12 mouse cellular contexts compared by ENCODE assay signal in genomic region chr11:84780143-84780870, GRCm38 (mm10). TPM values are rescaled to one million over a fixed set of nuclear protein-coding genes. Genes with fewer than 3 reads are reported as not detected.
DNase-seq lines count a peak whose midpoint lies in the region; ATAC-seq lines count a peak whose summit lies in the region.
"Had no signal": no experiment of that assay in that cellular context is flagged by ENCODE, and none has a peak within 500 bp of the region (broad histone marks: within the 10 kb centered on the region; RNA-seq: fewer than 3 reads in every experiment).

No protein-coding gene starts in this region.

- peaks cover 40% of the 10 kb centered on the region for H3K27me3 ChIP-seq in kidney, embryonic 15.5 days
- peaks cover 64% of the 10 kb centered on the region for H3K27me3 ChIP-seq in embryonic facial prominence, embryonic 13.5 days
- peaks cover 39% of the 10 kb centered on the region for H3K27me3 ChIP-seq in hindbrain, embryonic 12.5 days
- peaks cover 13% of the 10 kb centered on the region for H3K27me3 ChIP-seq in midbrain, embryonic 14.5 days (ENCODE audit: control insufficient read depth, insufficient read depth, low read length)
- H3K27me3 ChIP-seq in liver, embryonic 11.5 days (replicated peaks; ENCODE audit: control insufficient read depth, insufficient read depth, low read length), result peaks cover 39% of the 10 kb centered on the region

- H3K4me2 ChIP-seq in kidney, embryonic 15.5 days, result peak overlapping the region; percentile 37
- H3K4me2 ChIP-seq in embryonic facial prominence, embryonic 13.5 days, result peak overlapping the region; percentile 31
- peak overlapping the region; percentile 37 for H3K4me2 ChIP-seq in hindbrain, embryonic 12.5 days (replicated peaks)
- peak overlapping the region; percentile 38 for H3K4me2 ChIP-seq in midbrain, embryonic 14.5 days (ENCODE audit: low read length)
- H3K4me2 ChIP-seq in liver, embryonic 11.5 days, result no peak overlapping the region
- H3K4me2 ChIP-seq: liver, embryonic 15.5 days had no signal

- no peaks in the 10 kb centered on the region for H3K9me3 ChIP-seq in kidney, embryonic 15.5 days (replicated peaks)
- H3K9me3 ChIP-seq in embryonic facial prominence, embryonic 13.5 days, result no peaks in the 10 kb centered on the region
- no peaks in the 10 kb centered on the region for H3K9me3 ChIP-seq in hindbrain, embryonic 12.5 days (replicated peaks)
- no peaks in the 10 kb centered on the region for H3K9me3 ChIP-seq in midbrain, embryonic 14.5 days (ENCODE audit: control insufficient read depth, low read length)
- no peaks in the 10 kb centered on the region for H3K9me3 ChIP-seq in liver, embryonic 11.5 days (ENCODE audit: control insufficient read depth, low read length)
- H3K9me3 ChIP-seq: liver, embryonic 15.5 days had no signal

- H3K36me3 ChIP-seq in kidney, embryonic 15.5 days, result no peaks in the 10 kb centered on the region
- H3K36me3 ChIP-seq in embryonic facial prominence, embryonic 13.5 days, result no peaks in the 10 kb centered on the region
- no peaks in the 10 kb centered on the region for H3K36me3 ChIP-seq in hindbrain, embryonic 12.5 days
- no peaks in the 10 kb centered on the region for H3K36me3 ChIP-seq in midbrain, embryonic 14.5 days (ENCODE audit: control insufficient read depth, insufficient read depth, low read length)
- no peaks in the 10 kb centered on the region for H3K36me3 ChIP-seq in liver, embryonic 11.5 days (ENCODE audit: control insufficient read depth, insufficient read depth, low read length)
- H3K36me3 ChIP-seq: liver, embryonic 15.5 days had no signal

- H3K27ac ChIP-seq in kidney, embryonic 15.5 days, result no peak overlapping the region
- no peak overlapping the region for H3K27ac ChIP-seq in embryonic facial prominence, embryonic 13.5 days
- no peak overlapping the region for H3K27ac ChIP-seq in hindbrain, embryonic 12.5 days
- H3K27ac ChIP-seq in midbrain, embryonic 14.5 days (replicated peaks; ENCODE audit: low read depth, low read length), result 0 out of 2 replicates have a peak overlapping the region, but pooled peaks have one; percentile 14
- H3K27ac ChIP-seq in liver, embryonic 11.5 days (ENCODE audit: low read depth, low read length), result no peak overlapping the region
- H3K27ac ChIP-seq: liver, embryonic 15.5 days had no signal

- no peak overlapping the region for H3K9ac ChIP-seq in kidney, embryonic 15.5 days
- no peak overlapping the region for H3K9ac ChIP-seq in embryonic facial prominence, embryonic 13.5 days
- H3K9ac ChIP-seq in hindbrain, embryonic 12.5 days, result no peak overlapping the region
- H3K9ac ChIP-seq in midbrain, embryonic 14.5 days (replicated peaks; ENCODE audit: low read length), result no peak overlapping the region
- H3K9ac ChIP-seq in liver, embryonic 11.5 days (ENCODE audit: low read depth, low read length), result no peak overlapping the region
- H3K9ac ChIP-seq: liver, embryonic 15.5 days had no signal

- H3K4me3 ChIP-seq in kidney, embryonic 15.5 days (replicated peaks), result no peak overlapping the region
- no peak overlapping the region for H3K4me3 ChIP-seq in embryonic facial prominence, embryonic 13.5 days
- no peak overlapping the region for H3K4me3 ChIP-seq in hindbrain, embryonic 12.5 days
- no peak overlapping the region for H3K4me3 ChIP-seq in midbrain, embryonic 14.5 days (replicated peaks; ENCODE audit: low read depth, low read length)
- no peak overlapping the region for H3K4me3 ChIP-seq in liver, embryonic 11.5 days (ENCODE audit: low read depth, low read length)
- H3K4me3 ChIP-seq: liver, embryonic 15.5 days had no signal

- H3K4me1 ChIP-seq in kidney, embryonic 15.5 days, result peaks cover 41% of the 10 kb centered on the region
- peaks cover 21% of the 10 kb centered on the region for H3K4me1 ChIP-seq in embryonic facial prominence, embryonic 13.5 days
- peaks cover 24% of the 10 kb centered on the region for H3K4me1 ChIP-seq in hindbrain, embryonic 12.5 days
- peaks cover 21% of the 10 kb centered on the region for H3K4me1 ChIP-seq in midbrain, embryonic 14.5 days (ENCODE audit: control insufficient read depth, insufficient read depth, low read length)
- no peaks in the 10 kb centered on the region for H3K4me1 ChIP-seq in liver, embryonic 11.5 days (replicated peaks; ENCODE audit: control insufficient read depth, insufficient read depth, low read length)
- H3K4me1 ChIP-seq: liver, embryonic 15.5 days had no signal

- WGBS in kidney, embryonic 15.5 days, result 4% methylated on average over 19 of the region's 19 CpGs
- 2% methylated on average over 19 of the region's 19 CpGs for WGBS in embryonic facial prominence, embryonic 13.5 days
- 3% methylated on average over 19 of the region's 19 CpGs for WGBS in hindbrain, embryonic 12.5 days
- WGBS in midbrain, embryonic 14.5 days, result 3% methylated on average over 19 of the region's 19 CpGs
- WGBS in liver, embryonic 11.5 days, result 5% methylated on average over 19 of the region's 19 CpGs

- no peak for DNase-seq in kidney, postnatal 14 days
- peak; percentile 77 for DNase-seq in midbrain, embryonic 14.5 days
- DNase-seq in lung, postnatal 4 days, result no peak
- DNase-seq in thymus, postnatal 0 days (ENCODE audit: low spot score), result no peak
- DNase-seq in liver, embryonic 11.5 days (ENCODE audit: low spot score), result no peak
- DNase-seq: adrenal gland, adult 2 months; cerebellum, adult 8-10 months; thymus, postnatal 25 days had no signal

- ATAC-seq in kidney, embryonic 15.5 days (replicated peaks; ENCODE audit: low FRiP score), result no peak
- ATAC-seq in embryonic facial prominence, embryonic 13.5 days (ENCODE audit: insufficient number of reproducible peaks, insufficient read depth, low FRiP score, low TSS enrichment, low read depth), result no peak
- ATAC-seq in hindbrain, embryonic 12.5 days (ENCODE audit: low FRiP score), result peak; percentile 62
- no peak; the same call in 1 of the 2 replicates for ATAC-seq in midbrain, embryonic 14.5 days (ENCODE audit: low FRiP score, low TSS enrichment)
- ATAC-seq in liver, embryonic 11.5 days (replicated peaks; ENCODE audit: low FRiP score), result no peak

RNA-seq across cellular contexts. Expression of gene Mrm1, which starts 39.0 kb away (rescaled TPM):
- 10.0 and 13.7 TPM in 2 replicates for polyA plus RNA-seq in kidney, embryonic 15.5 days (2015; fragmentation: Nextera tagmentation; extraction: Ambion mirVana)
- 10.3 and 10.4 TPM in 2 replicates for polyA plus RNA-seq in embryonic facial prominence, embryonic 13.5 days (2015; fragmentation: Nextera tagmentation; extraction: Ambion mirVana)
- 7.9 and 11.0 TPM in 2 replicates for polyA plus RNA-seq in hindbrain, embryonic 12.5 days (2016; fragmentation: Nextera tagmentation; extraction: Ambion mirVana)
- polyA plus RNA-seq in midbrain, embryonic 14.5 days (2014; fragmentation: Nextera tagmentation; extraction: Ambion mirVana), result 8.5 and 11.9 TPM in 2 replicates
- polyA plus RNA-seq in thymus, postnatal 0 days (2015; fragmentation: Nextera tagmentation; extraction: Ambion mirVana), result 14.1 and 15.1 TPM in 2 replicates
- polyA plus RNA-seq in liver, embryonic 11.5 days (2014; fragmentation: Nextera tagmentation; extraction: Ambion mirVana), result 19.4 and 20.5 TPM in 2 replicates

RNA-seq across cellular contexts. Expression of gene Dhrs11, which starts 48.5 kb away (rescaled TPM):
- 11.6 and 15.7 TPM in 2 replicates for polyA plus RNA-seq in kidney, embryonic 15.5 days (2015; fragmentation: Nextera tagmentation; extraction: Ambion mirVana)
- polyA plus RNA-seq in embryonic facial prominence, embryonic 13.5 days (2015; fragmentation: Nextera tagmentation; extraction: Ambion mirVana), result 12.5 and 17.6 TPM in 2 replicates
- 9.1 and 11.4 TPM in 2 replicates for polyA plus RNA-seq in hindbrain, embryonic 12.5 days (2016; fragmentation: Nextera tagmentation; extraction: Ambion mirVana)
- polyA plus RNA-seq in midbrain, embryonic 14.5 days (2014; fragmentation: Nextera tagmentation; extraction: Ambion mirVana), result 5.8 and 6.7 TPM in 2 replicates
- polyA plus RNA-seq in thymus, postnatal 0 days (2015; fragmentation: Nextera tagmentation; extraction: Ambion mirVana), result 12.0 and 12.2 TPM in 2 replicates
- 115 and 119 TPM in 2 replicates for polyA plus RNA-seq in liver, embryonic 11.5 days (2014; fragmentation: Nextera tagmentation; extraction: Ambion mirVana)
